Mouse (Mus musculus): ENCODE measurements around the gene Sart1. TPM values are rescaled to one million over a fixed set of nuclear protein-coding genes. Genes with fewer than 3 reads are reported as not detected.

The Sart1 gene
- total RNA-seq, 2 experiments from 2014 or later: 47.5 to 49.5 TPM

GRCm38 (mm10) chr19:5334741-5335140, 53.8 kb downstream of the Sart1 start:
- intact Hi-C loops (cut with DNase I): no loop called here

DNA sequence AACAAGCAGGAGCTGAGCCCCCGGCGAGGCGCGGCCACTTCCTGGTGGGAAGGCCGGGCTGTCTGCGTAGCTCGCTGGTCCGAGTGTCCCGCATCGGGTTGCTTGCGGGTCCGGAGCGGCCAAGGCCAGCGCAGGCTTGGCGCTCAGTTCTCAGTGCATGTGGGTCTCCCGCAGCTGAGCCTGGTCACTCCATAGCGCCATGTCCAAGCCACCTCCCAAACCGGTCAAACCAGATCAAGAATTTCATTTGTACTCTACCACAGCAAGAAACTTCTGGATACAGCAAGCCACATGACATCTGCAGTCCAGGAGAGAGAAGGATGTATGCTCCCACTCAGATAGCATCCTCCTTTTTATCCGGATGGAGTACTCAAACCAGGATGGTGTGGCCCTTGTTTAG, 60.5 kb downstream of the Sart1 start:
- intact Hi-C loops (cut with DNase I): no loop called here
- DNase-seq: no peak

More at GRCm38 (mm10) chr19:5334741-5335140, 53.8 kb downstream of the Sart1 start:
- DNase-seq: no peak

Other genes with a start within 250 kb of the Sart1 start
- 10 to 100 TPM; 21.5 to 22.1 TPM for gene Pacs1, start 115.6 kb downstream of the Sart1 start, total RNA-seq (2021)
- gene Sf3b2, start 93.2 kb downstream of the Sart1 start, total RNA-seq (2021): 100 to 1,000 TPM; 109 to 116 TPM
- 10 to 100 TPM; 20.0 to 23.8 TPM for gene Gal3st3, start 90.4 kb downstream of the Sart1 start, total RNA-seq (2021)
- not detected for gene Catsper1, start 53.0 kb downstream of the Sart1 start, total RNA-seq (2021)
- gene Cst6, start 39.1 kb downstream of the Sart1 start, total RNA-seq (2021): 1 to 10 TPM; 4.6 to 4.9 TPM
- 10 to 100 TPM; 21.5 to 22.6 TPM for gene Eif1ad, start 22.0 kb downstream of the Sart1 start, total RNA-seq (2021)
- gene Banf1, start 21.5 kb downstream of the Sart1 start, total RNA-seq (2021): 100 to 1,000 TPM; 115 to 145 TPM
- gene Tsga10ip, start 13.8 kb upstream of the Sart1 start, total RNA-seq (2021): under 1 TPM; 0.31 to 0.90 TPM
- gene Drap1, start 36.3 kb upstream of the Sart1 start, total RNA-seq (2021): 100 to 1,000 TPM; 252 to 264 TPM
- gene AI837181, start 36.4 kb upstream of the Sart1 start, total RNA-seq (2021): 10 to 100 TPM; 39.9 to 41.9 TPM
- not detected for gene Fosl1, start 58.8 kb upstream of the Sart1 start, total RNA-seq (2021)
- 10 to 100 TPM in 1 of 2 experiments, 1 to 10 TPM in 1; 10.0 to 11.2 TPM for gene Ccdc85b, start 69.2 kb upstream of the Sart1 start, total RNA-seq (2021)
- gene Fibp, start 71.9 kb upstream of the Sart1 start, total RNA-seq (2021): 10 to 100 TPM; 55.7 to 63.2 TPM
- gene Ctsw, start 79.8 kb upstream of the Sart1 start, total RNA-seq (2021): under 1 TPM in 1 of 2 experiments, not detected in 1; 0.71 TPM
- 10 to 100 TPM; 17.9 to 18.3 TPM for gene Efemp2, start 85.3 kb upstream of the Sart1 start, total RNA-seq (2021)
- 10 to 100 TPM; 22.2 to 24.9 TPM for gene Mus81, start 99.7 kb upstream of the Sart1 start, total RNA-seq (2021)
- 100 to 1,000 TPM; 274 to 350 TPM for gene Cfl1, start 101.8 kb upstream of the Sart1 start, total RNA-seq (2021)
- 1 to 10 TPM in 1 of 2 experiments, under 1 TPM in 1; 0.93 to 1.2 TPM for gene 1700020D05Rik, start 115.1 kb upstream of the Sart1 start, total RNA-seq (2021)
- 1 to 10 TPM; 6.6 to 8.5 TPM for gene Snx32, start 121.8 kb upstream of the Sart1 start, total RNA-seq (2021)
- gene Ovol1, start 171.9 kb upstream of the Sart1 start, total RNA-seq (2021): not detected
- 1 to 10 TPM; 2.3 to 3.5 TPM for gene Ap5b1, start 179.3 kb upstream of the Sart1 start, total RNA-seq (2021)
- 10 to 100 TPM; 50.8 to 51.8 TPM for gene Rnaseh2c, start 213.2 kb upstream of the Sart1 start, total RNA-seq (2021)
- gene Kat5, start 221.5 kb upstream of the Sart1 start, total RNA-seq (2021): 10 to 100 TPM; 28.4 to 30.8 TPM
- 10 to 100 TPM; 25.8 to 29.9 TPM for gene Rela, start 248.8 kb upstream of the Sart1 start, total RNA-seq (2021)

Data from heart, postnatal 14 days (tissue).